Mouse (Mus musculus): ENCODE results near the gene Polr2i. TPM values are rescaled to one million over a fixed set of nuclear protein-coding genes. Genes with fewer than 3 reads are reported as not detected.

The Polr2i gene
- polyA plus RNA-seq, 1 experiment from 2014 or later: 166 TPM

DNA sequence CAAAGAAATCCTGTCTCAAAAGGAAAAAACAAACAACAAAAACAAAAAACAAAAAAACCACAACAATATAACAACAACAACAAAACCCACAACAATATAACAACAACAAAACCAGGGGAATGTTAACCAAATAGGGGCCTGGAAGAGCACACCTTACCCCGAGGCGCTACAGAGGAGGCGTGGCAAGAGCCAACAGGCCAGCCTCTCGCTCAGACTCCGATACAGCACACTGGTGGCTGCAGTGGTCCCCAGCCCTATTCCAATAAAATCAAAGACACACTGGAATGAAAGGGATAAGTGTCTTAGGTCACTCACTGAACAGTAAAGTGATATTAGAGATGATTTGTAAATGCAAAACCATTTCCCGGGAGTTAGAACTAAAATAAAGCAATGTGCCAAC lies 47.8 kb downstream of the Polr2i start:
- ATAC-seq (ENCODE audit: low FRiP score, low read depth): no peak
- Histone ChIP-seq H3K27ac (no peak overlapping the region), H3K36me3 (no peaks in the 10 kb centered on the region; the same call in 1 of the 2 replicates)

DNA sequence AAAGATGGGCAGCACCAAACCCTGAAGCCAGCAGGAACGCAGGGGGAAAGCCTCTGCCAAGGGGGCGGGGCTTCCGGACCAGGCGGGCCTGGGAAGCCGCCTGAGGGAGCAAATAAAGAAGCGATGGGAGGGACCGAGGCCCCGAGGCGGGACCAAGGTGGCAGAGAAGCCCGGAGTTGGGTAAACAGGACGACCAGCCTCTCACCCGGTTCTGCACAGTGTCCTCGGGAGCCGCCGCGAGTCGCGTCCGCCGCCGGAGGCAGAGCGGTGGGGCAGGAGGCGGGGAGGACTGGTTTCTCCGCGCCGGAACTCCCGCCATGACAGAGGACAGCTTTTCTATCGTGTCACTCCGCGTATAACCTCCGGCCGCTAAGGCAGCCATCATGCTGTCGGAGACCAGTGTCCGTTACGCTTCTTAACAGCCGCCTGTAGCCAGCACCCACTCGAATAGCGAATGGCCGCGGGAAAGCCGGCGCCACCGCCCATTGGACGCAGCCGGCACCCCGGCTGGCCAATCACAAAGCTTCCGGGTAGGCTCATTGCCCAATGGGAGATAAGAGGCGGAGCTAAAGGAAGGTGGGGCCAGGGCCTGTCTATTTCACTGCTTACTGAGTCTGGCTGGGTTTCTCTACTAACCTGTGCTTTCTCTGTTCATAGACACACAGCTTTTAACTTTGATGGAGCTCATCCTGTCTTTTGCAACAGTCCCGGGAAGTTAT lies 48.4 kb downstream of the Polr2i start, which contains the start of the genes Thap8 and Wdr62:
Gene Thap8, plus strand, starts transcription at position 144 of the 719 bp plus-strand sequence.
Gene Wdr62, minus strand, starts transcription at position 469 of the 719 bp plus-strand sequence.
- H3K4me3 ChIP-seq: peak within 1 kb of the TSS; percentile 66
- peak within 1 kb of the TSS; percentile 56 for H3K9ac ChIP-seq
- H3K4me1 ChIP-seq: peaks cover 6% of the 10 kb centered on the region; the same call in 1 of the 2 replicates
- peak within 1 kb of the TSS; percentile 92 for H3K4me2 ChIP-seq (replicated peaks)
- under 1% methylated on average over 49 of the region's 49 CpGs for WGBS
- H3K27ac ChIP-seq: peak within 1 kb of the TSS; percentile 85
- peak; percentile 96 for ATAC-seq (ENCODE audit: low FRiP score, low read depth)
- no peaks in the 10 kb centered on the region for H3K9me3 ChIP-seq
- H3K27me3 ChIP-seq (replicated peaks): no peaks in the 10 kb centered on the region
- no peaks in the 10 kb centered on the region; the same call in 1 of the 2 replicates for H3K36me3 ChIP-seq

More for the DNA sequence above, 47.8 kb downstream of the Polr2i start:
- WGBS: under 1% methylated on average over 6 of the region's 6 CpGs
- Histone ChIP-seq H3K9ac (no peak overlapping the region), H3K4me3 (peak overlapping the region; percentile 66), H3K9me3 (no peaks in the 10 kb centered on the region), H3K4me2 (replicated peaks) (peak overlapping the region; percentile 92), H3K4me1 (peaks cover 6% of the 10 kb centered on the region; the same call in 1 of the 2 replicates), H3K27me3 (replicated peaks) (no peaks in the 10 kb centered on the region)

- no peaks in the 10 kb centered on the region for H3K27me3 ChIP-seq (replicated peaks)
- peak overlapping the region; percentile 85 for H3K27ac ChIP-seq
- H3K9me3 ChIP-seq: no peaks in the 10 kb centered on the region
- WGBS: under 1% methylated on average over 20 of the region's 20 CpGs
- H3K36me3 ChIP-seq: no peaks in the 10 kb centered on the region; the same call in 1 of the 2 replicates
- ATAC-seq (ENCODE audit: low FRiP score, low read depth): peak; percentile 91
- peak overlapping the region; percentile 92 for H3K4me2 ChIP-seq (replicated peaks)
- peak overlapping the region; percentile 66 for H3K4me3 ChIP-seq
- H3K9ac ChIP-seq: peak overlapping the region; percentile 51
- peaks cover 6% of the 10 kb centered on the region; the same call in 1 of the 2 replicates for H3K4me1 ChIP-seq
Measured at GRCm38 (mm10) chr7:30280670-30281138, 49.0 kb downstream of the Polr2i start.

DNA sequence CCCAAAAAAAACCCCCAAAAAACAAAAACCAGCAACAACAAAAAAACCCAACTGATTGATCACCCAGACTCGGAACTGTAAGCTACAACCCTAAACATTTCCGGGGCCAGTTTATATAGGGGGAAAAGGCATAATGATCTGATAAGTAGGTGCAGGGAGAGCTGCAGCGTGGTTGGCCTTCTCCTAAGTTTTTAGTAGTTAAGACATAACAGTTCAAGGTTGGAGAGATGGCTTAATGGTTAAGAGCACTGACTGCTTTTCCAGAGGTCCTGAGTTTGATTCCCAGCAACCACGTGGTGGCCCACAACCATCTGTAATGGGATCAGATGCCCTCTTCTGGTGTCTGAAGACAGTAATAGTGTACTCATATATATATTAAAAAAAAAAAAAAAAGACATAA lies 49.8 kb downstream of the Polr2i start:
- 85% methylated on average over 4 of the region's 4 CpGs for WGBS
- H3K9me3 ChIP-seq: no peaks in the 10 kb centered on the region
- peak overlapping the region; percentile 92 for H3K4me2 ChIP-seq (replicated peaks)
- no peak overlapping the region for H3K9ac ChIP-seq
- no peaks in the 10 kb centered on the region for H3K27me3 ChIP-seq (replicated peaks)
- no peak overlapping the region for H3K4me3 ChIP-seq
- no peaks in the 10 kb centered on the region; the same call in 1 of the 2 replicates for H3K36me3 ChIP-seq
- peaks cover 6% of the 10 kb centered on the region; the same call in 1 of the 2 replicates for H3K4me1 ChIP-seq
- ATAC-seq (ENCODE audit: low FRiP score, low read depth): no peak
- H3K27ac ChIP-seq: no peak overlapping the region

DNA sequence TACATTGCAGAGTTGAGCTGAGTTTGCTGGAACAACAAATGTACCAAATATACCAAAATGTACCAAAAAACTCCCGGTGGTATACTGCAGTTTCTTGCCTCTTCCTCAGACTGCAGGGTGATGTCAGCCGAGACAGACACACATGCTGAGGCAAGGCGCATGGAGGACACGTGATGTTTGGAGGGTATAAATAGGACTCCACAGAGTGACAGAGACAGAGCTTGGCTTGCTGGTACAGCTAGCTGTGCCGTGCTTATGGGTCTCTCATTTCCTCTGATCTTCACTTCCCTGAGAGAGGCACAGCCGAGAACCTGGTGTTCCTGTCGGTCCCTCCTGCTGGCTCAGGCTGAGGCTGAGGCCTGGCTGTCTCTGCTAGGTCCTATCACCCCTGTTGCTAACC lies 51.0 kb downstream of the Polr2i start:
- Histone ChIP-seq H3K4me2 (replicated peaks) (no peak overlapping the region), H3K27ac (no peak overlapping the region), H3K9ac (no peak overlapping the region), H3K4me1 (peaks cover 6% of the 10 kb centered on the region; the same call in 1 of the 2 replicates), H3K36me3 (no peaks in the 10 kb centered on the region), H3K9me3 (no peaks in the 10 kb centered on the region), H3K27me3 (replicated peaks) (no peaks in the 10 kb centered on the region), H3K4me3 (no peak overlapping the region)
- 81% methylated on average over 7 of the region's 7 CpGs for WGBS
- no peak for ATAC-seq (ENCODE audit: low FRiP score, low read depth)

Other genes starting within 250 kb of the Polr2i start
- 13.8 and 14.1 TPM in 2 replicates for gene Zfp568, start 248.0 kb upstream of the Polr2i start, polyA plus RNA-seq (2016; fragmentation: Nextera tagmentation; extraction: Ambion mirVana)
- gene Zfp14, start 180.6 kb upstream of the Polr2i start, polyA plus RNA-seq (2016; fragmentation: Nextera tagmentation; extraction: Ambion mirVana): 7.1 and 8.7 TPM in 2 replicates
- 8.2 and 10.4 TPM in 2 replicates for gene Zfp82, start 159.0 kb upstream of the Polr2i start, polyA plus RNA-seq (2016; fragmentation: Nextera tagmentation; extraction: Ambion mirVana)
- 1.4 and 3.1 TPM in 2 replicates for gene Gm26920, start 141.5 kb upstream of the Polr2i start, polyA plus RNA-seq (2016; fragmentation: Nextera tagmentation; extraction: Ambion mirVana)
- gene Zfp566, start 141.4 kb upstream of the Polr2i start, polyA plus RNA-seq (2016; fragmentation: Nextera tagmentation; extraction: Ambion mirVana): 14.2 and 16.0 TPM in 2 replicates
- 107 and 116 TPM in 2 replicates for gene Zfp260, start 137.2 kb upstream of the Polr2i start, polyA plus RNA-seq (2016; fragmentation: Nextera tagmentation; extraction: Ambion mirVana)
- gene Zfp382, start 110.0 kb upstream of the Polr2i start, polyA plus RNA-seq (2016; fragmentation: Nextera tagmentation; extraction: Ambion mirVana): 11.5 and 12.3 TPM in 2 replicates
- 14.6 and 15.6 TPM in 2 replicates for gene Zfp146, start 62.2 kb upstream of the Polr2i start, polyA plus RNA-seq (2016; fragmentation: Nextera tagmentation; extraction: Ambion mirVana)
- gene Cox7a1, start 47.8 kb upstream of the Polr2i start, polyA plus RNA-seq (2016; fragmentation: Nextera tagmentation; extraction: Ambion mirVana): 2.9 and 5.8 TPM in 2 replicates
- gene Capns1, start 33.1 kb upstream of the Polr2i start, polyA plus RNA-seq (2016; fragmentation: Nextera tagmentation; extraction: Ambion mirVana): 73.3 and 78.3 TPM in 2 replicates
- 292 and 299 TPM in 2 replicates for gene Tbcb, start 324 bp downstream of the Polr2i start, polyA plus RNA-seq (2016; fragmentation: Nextera tagmentation; extraction: Ambion mirVana)
- not detected in 2 replicates for gene Ovol3, start 3.8 kb downstream of the Polr2i start, polyA plus RNA-seq (2016; fragmentation: Nextera tagmentation; extraction: Ambion mirVana)
- 0.52 and 0.78 TPM in 2 replicates for gene Thap8, start 48.1 kb downstream of the Polr2i start, polyA plus RNA-seq (2016; fragmentation: Nextera tagmentation; extraction: Ambion mirVana)
- 6.6 and 9.7 TPM in 2 replicates for gene Wdr62, start 48.5 kb downstream of the Polr2i start, polyA plus RNA-seq (2016; fragmentation: Nextera tagmentation; extraction: Ambion mirVana)
- gene Clip3, start 59.8 kb downstream of the Polr2i start, polyA plus RNA-seq (2016; fragmentation: Nextera tagmentation; extraction: Ambion mirVana): 74.3 and 87.2 TPM in 2 replicates
- 93.4 and 95.9 TPM in 2 replicates for gene Alkbh6, start 76.8 kb downstream of the Polr2i start, polyA plus RNA-seq (2016; fragmentation: Nextera tagmentation; extraction: Ambion mirVana)
- gene Syne4, start 82.9 kb downstream of the Polr2i start, polyA plus RNA-seq (2016; fragmentation: Nextera tagmentation; extraction: Ambion mirVana): 21.8 and 24.3 TPM in 2 replicates
- not detected in 2 replicates for gene E130208F15Rik, start 89.8 kb downstream of the Polr2i start, polyA plus RNA-seq (2016; fragmentation: Nextera tagmentation; extraction: Ambion mirVana)
- gene Sdhaf1, start 91.9 kb downstream of the Polr2i start, polyA plus RNA-seq (2016; fragmentation: Nextera tagmentation; extraction: Ambion mirVana): 25.9 and 26.7 TPM in 2 replicates
- gene Lrfn3, start 130.8 kb downstream of the Polr2i start, polyA plus RNA-seq (2016; fragmentation: Nextera tagmentation; extraction: Ambion mirVana): 10.7 and 11.1 TPM in 2 replicates
- 22.6 and 23.2 TPM in 2 replicates for gene Tyrobp, start 181.8 kb downstream of the Polr2i start, polyA plus RNA-seq (2016; fragmentation: Nextera tagmentation; extraction: Ambion mirVana)
- 0.72 and 1.2 TPM in 2 replicates for gene Hcst, start 187.9 kb downstream of the Polr2i start, polyA plus RNA-seq (2016; fragmentation: Nextera tagmentation; extraction: Ambion mirVana)
- 1.4 and 2.1 TPM in 2 replicates for gene Nfkbid, start 189.8 kb downstream of the Polr2i start, polyA plus RNA-seq (2016; fragmentation: Nextera tagmentation; extraction: Ambion mirVana)
- gene Aplp1, start 213.6 kb downstream of the Polr2i start, polyA plus RNA-seq (2016; fragmentation: Nextera tagmentation; extraction: Ambion mirVana): 368 and 386 TPM in 2 replicates
- 13.5 and 14.6 TPM in 2 replicates for gene Kirrel2, start 225.7 kb downstream of the Polr2i start, polyA plus RNA-seq (2016; fragmentation: Nextera tagmentation; extraction: Ambion mirVana)
- gene Nphs1, start 226.4 kb downstream of the Polr2i start, polyA plus RNA-seq (2016; fragmentation: Nextera tagmentation; extraction: Ambion mirVana): 2.0 and 3.3 TPM in 2 replicates